Mouse (Mus musculus) limb, embryonic 14.5 days (tissue): Measurements from ENCODE around the gene Ubald2. TPM values are rescaled to one million over a fixed set of nuclear protein-coding genes. Genes with fewer than 3 reads are reported as not detected.
"Not testable (repeated sequence)": the region's sequence is repeated elsewhere in the genome, so short reads cannot be mapped to it uniquely, and the experiment has no call there.

ENCODE experiments used
- ATAC-seq: fragments of 200-750 bp; cut with Nextera tagmentation; 2 replicates; pipeline ENCODE4 v1.8.0; 2017; ENCODE audit warnings: low read depth, moderate number of reproducible peaks, moderate TSS enrichment; ENCODE audit not compliant: low FRiP score
- DNase-seq: peaks from one replicate; pipeline ENCODE4 v3.0.0-alpha.2; 2015; ENCODE audit warnings: low spot score
- H3K27ac ChIP-seq: fragments of 300-500 bp; sonication (generic); replicated peaks from 2 replicates; pipeline ENCODE4 v1.5.1; 2014; ENCODE audit warnings: low read depth, mild to moderate bottlenecking, low read length, moderate library complexity, mixed read lengths
- H3K27me3 ChIP-seq: fragments of 300-500 bp; sonication (generic); 2 replicates; pipeline ENCODE4 v1.6.1; 2014; ENCODE audit warnings: low read length, mixed read lengths; ENCODE audit not compliant: control insufficient read depth, insufficient read depth
- H3K36me3 ChIP-seq: fragments of 300-500 bp; sonication (generic); 2 replicates; pipeline ENCODE4 v1.6.1; 2014; ENCODE audit warnings: mild to moderate bottlenecking, low read length, moderate library complexity, mixed read lengths; ENCODE audit not compliant: control insufficient read depth, insufficient read depth
- H3K4me1 ChIP-seq: fragments of 300-500 bp; sonication (generic); 2 replicates; pipeline ENCODE4 v1.6.1; 2014; ENCODE audit warnings: antibody characterized with exemption, low read length, mixed read lengths; ENCODE audit not compliant: control insufficient read depth, insufficient read depth
- H3K4me2 ChIP-seq: fragments of 300-500 bp; sonication (generic); replicated peaks from 2 replicates; pipeline ENCODE4 v1.6.1; 2014; ENCODE audit warnings: low read depth, mild to moderate bottlenecking, low read length, moderate library complexity; ENCODE audit not compliant: severe bottlenecking
- H3K4me3 ChIP-seq: fragments of 300-500 bp; sonication (generic); replicated peaks from 2 replicates; pipeline ENCODE4 v1.5.1; 2014; ENCODE audit warnings: low read length
- H3K9ac ChIP-seq: fragments of 300-500 bp; sonication (generic); 2 replicates; pipeline ENCODE4 v1.6.1; 2014; ENCODE audit warnings: mild to moderate bottlenecking, low read depth, low read length, moderate library complexity; ENCODE audit not compliant: severe bottlenecking
- H3K9me3 ChIP-seq: fragments of 300-500 bp; sonication (generic); 2 replicates; pipeline ENCODE4 v1.6.1; 2016; ENCODE audit warnings: low read length; ENCODE audit not compliant: control insufficient read depth
- POLR2A ChIP-seq: fragments of 200-500 bp; IDR thresholded peaks from 2 replicates; pipeline ENCODE4 v1.8.0; 2012; ENCODE audit warnings: inconsistent platforms, mild to moderate bottlenecking, moderate library complexity, borderline replicate concordance; ENCODE audit not compliant: insufficient read depth, insufficient read length; ENCODE audit errors: extremely low read depth
- WGBS: fragments of 180-500 bp; shearing (Covaris S2); extraction: QIAGEN DNeasy Blood & Tissue Kit; methylation state at CpG from one replicate; pipeline ENCODE4 v1.1.7; 2014; 5-methylcytosine and 5-hydroxymethylcytosine counted together
- polyA plus RNA-seq, 2 experiments: library from polyadenylated mRNA; depleted of rRNA in 1 of 2; stranded (reverse) in 1 of 2; unstranded in 1 of 2; fragments of >200 nt; fragmentation: Nextera tagmentation in 1 of 2; extraction: Ambion mirVana in 1 of 2; gene quantifications; 2 replicates each; pipeline versions ENCODE4 v1.2.1 to v1.2.3; 2012 to 2014

Gene Ubald2
- polyA plus RNA-seq, 2 experiments: 46.2 to 131 TPM

DNA sequence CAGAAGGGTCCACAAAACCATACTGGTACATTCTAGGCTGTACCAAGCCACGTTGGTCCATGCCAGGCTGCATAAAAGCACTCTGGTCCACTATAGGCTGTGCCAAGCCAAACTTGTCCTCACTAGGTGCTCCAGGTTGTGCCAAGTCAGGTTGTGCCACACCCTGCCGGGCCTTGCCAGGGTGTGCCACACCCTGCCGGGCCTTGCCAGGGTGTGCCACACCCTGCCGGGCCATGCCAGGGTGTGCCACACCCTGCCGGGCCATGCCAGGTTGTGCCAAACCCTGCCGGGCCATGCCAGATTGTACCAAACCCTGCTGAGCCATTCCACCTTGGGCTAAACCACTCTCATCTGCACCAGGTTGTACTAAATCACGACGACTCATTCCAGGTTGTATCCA, 22.3 kb downstream of the Ubald2 start:
- no peak for TF ChIP-seq POLR2A
- Histone ChIP-seq H3K9ac (no peak overlapping the region), H3K4me2 (no peak overlapping the region), H3K27me3 (no peaks in the 10 kb centered on the region), H3K27ac (no peak overlapping the region), H3K4me1 (no peaks in the 10 kb centered on the region), H3K4me3 (no peak overlapping the region), H3K36me3 (no peaks in the 10 kb centered on the region), H3K9me3 (no peaks in the 10 kb centered on the region)
- 87% methylated on average over 6 of the region's 8 CpGs for WGBS
- ATAC-seq (no peak), DNase-seq (no peak)

DNA sequence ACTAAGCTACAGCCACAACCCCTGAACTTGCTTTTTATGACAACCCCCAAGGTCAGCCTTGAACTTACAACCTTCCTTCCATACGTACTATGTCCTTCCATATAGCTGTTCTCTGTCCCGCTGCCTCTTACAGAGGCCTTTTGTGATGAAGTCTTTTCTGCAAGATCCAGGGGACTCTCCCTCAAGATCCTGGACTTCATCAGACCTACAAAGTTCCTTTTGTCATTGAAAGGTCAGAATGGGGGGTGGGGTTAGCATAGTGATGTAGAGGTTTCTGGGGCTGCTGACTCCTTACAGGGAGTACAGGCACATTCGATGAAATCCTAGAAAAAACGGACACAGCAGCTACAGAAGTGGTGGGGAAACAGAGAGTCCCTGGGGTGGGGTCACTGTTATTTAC, 25.9 kb downstream of the Ubald2 start:
- H3K9me3 ChIP-seq: no peaks in the 10 kb centered on the region
- H3K36me3 ChIP-seq: no peaks in the 10 kb centered on the region
- H3K4me2 ChIP-seq: no peak overlapping the region
- no peak overlapping the region for H3K9ac ChIP-seq
- 68% methylated on average over 4 of the region's 4 CpGs for WGBS
- TF ChIP-seq POLR2A: no peak
- peaks cover 3% of the 10 kb centered on the region; the same call in 1 of the 2 replicates for H3K4me1 ChIP-seq
- no peak overlapping the region for H3K4me3 ChIP-seq
- no peaks in the 10 kb centered on the region for H3K27me3 ChIP-seq
- no peak for DNase-seq
- no peak overlapping the region for H3K27ac ChIP-seq
- no peak for ATAC-seq

DNA sequence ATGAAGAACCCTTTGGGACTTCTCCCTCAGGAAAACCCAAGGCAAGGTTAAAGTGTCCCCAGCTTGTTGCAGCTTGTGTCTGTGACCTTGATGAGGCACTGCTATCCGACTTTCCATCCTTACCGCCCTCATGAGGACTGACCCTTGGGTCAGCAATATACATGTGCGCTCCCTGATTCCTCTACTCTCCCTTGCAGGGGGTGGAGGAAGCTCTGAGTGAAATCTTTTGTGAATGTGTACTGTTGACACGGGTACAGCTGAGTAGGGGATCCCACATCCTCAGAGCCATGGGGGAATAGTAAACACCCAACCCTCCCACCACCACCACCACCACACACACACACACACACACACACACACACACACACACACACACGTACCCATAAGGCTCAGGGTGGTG, 29.4 kb downstream of the Ubald2 start:
- Histone ChIP-seq H3K9ac (0 out of 2 replicates have a peak overlapping the region, but pooled peaks have one; percentile 16), H3K4me1 (peaks cover 3% of the 10 kb centered on the region; the same call in 1 of the 2 replicates), H3K36me3 (no peaks in the 10 kb centered on the region), H3K27ac (no peak overlapping the region), H3K9me3 (no peaks in the 10 kb centered on the region), H3K4me2 (no peak overlapping the region), H3K4me3 (no peak overlapping the region), H3K27me3 (no peaks in the 10 kb centered on the region)
- no peak for DNase-seq
- no peak for ATAC-seq
- no peak for TF ChIP-seq POLR2A
- 59% methylated on average over 5 of the region's 5 CpGs for WGBS

DNA sequence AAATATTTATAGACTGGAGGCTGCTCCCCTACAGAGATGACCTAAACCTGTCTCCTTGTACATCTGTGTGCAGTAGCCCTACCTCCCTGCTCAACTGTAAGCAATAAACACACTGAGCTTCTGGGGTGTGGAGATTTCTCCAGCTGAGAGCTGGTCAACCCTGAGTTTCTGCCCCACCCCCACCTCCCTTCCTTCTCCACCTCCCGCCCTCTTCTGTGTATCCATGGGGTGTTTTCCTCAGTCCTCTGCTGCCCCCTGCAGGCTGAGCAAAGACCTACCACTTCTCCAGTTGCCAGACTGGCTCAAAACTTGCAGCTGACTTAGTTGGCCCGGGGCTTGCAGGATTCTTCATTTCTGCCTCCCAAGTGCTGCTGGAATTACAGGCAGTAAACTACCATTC, 29.9 kb downstream of the Ubald2 start:
- Histone ChIP-seq H3K4me2 (no peak overlapping the region), H3K4me3 (no peak overlapping the region), H3K27me3 (no peaks in the 10 kb centered on the region), H3K9me3 (no peaks in the 10 kb centered on the region), H3K4me1 (peaks cover 3% of the 10 kb centered on the region; the same call in 1 of the 2 replicates), H3K9ac (no peak overlapping the region), H3K27ac (no peak overlapping the region), H3K36me3 (no peaks in the 10 kb centered on the region)
- DNase-seq (peak; percentile 81), ATAC-seq (peak; percentile 70)
- no peak for TF ChIP-seq POLR2A
- WGBS: 0% methylated on average over 2 of the region's 2 CpGs

DNA sequence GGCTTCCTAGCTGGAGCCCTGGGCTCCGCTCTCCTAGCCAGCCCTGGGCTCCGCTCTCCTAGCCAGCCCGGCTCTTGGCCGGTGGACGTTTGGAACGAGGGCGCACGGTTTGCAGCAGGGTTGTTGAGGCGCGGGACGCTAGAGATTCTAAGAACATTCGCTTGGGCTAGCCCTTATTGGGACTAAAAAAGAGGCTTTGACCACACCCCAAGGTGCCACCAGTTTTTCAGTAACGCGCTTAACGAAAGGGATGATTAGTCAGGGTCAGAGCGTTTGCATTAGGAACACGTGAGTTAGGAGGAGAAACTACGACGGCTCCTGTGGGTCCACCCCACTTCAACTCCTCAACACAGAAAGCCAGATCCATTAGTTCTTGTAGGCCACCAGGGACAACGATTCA, 32.2 kb downstream of the Ubald2 start, which contains the start of gene Qrich2:
Gene Qrich2, minus strand, starts transcription at position 101 of the 400 bp plus-strand sequence.
- ATAC-seq: no peak
- Histone ChIP-seq H3K4me1 (peaks cover 3% of the 10 kb centered on the region; the same call in 1 of the 2 replicates), H3K4me3 (no peak within 1 kb of the TSS), H3K4me2 (no peak within 1 kb of the TSS), H3K36me3 (peaks cover 15% of the 10 kb centered on the region), H3K9me3 (no peaks in the 10 kb centered on the region), H3K9ac (no peak within 1 kb of the TSS), H3K27me3 (no peaks in the 10 kb centered on the region), H3K27ac (no peak within 1 kb of the TSS)
- no peak for DNase-seq
- 67% methylated on average over 20 of the region's 20 CpGs for WGBS
- TF ChIP-seq POLR2A: no peak

DNA sequence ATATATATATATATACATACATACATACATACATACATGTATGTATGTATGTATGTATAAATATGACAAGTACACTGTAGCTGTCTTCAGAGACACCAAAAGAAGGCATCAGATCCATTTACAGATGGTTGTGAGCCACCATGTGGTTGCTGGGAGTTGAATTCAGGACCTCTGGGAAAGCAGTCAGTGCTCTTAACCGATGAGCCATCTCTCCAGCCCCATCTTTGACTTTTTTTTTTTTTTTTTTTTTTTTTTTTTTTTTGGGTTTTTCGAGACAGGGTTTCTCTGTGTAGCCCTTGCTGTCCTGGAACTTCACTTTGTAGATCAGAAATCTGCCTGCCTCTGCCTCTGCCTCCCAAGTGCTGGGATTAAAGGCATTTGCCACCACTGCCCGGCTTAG, 34.4 kb downstream of the Ubald2 start:
- not testable (repeated sequence) for ATAC-seq, DNase-seq

More for the DNA sequence above, 34.4 kb downstream of the Ubald2 start:
- WGBS: 84% methylated on average over 3 of the region's 3 CpGs
- not testable (repeated sequence) for H3K4me1 ChIP-seq, H3K9me3 ChIP-seq, H3K9ac ChIP-seq, H3K4me2 ChIP-seq, H3K27ac ChIP-seq, H3K4me3 ChIP-seq, H3K27me3 ChIP-seq
- peaks cover 37% of the 10 kb centered on the region for H3K36me3 ChIP-seq
